Mouse (Mus musculus) lung, postnatal 10 days (tissue): Measurements from ENCODE around the gene Btbd6.

ENCODE experiments used
- DNase-seq: peaks from one replicate; pipeline ENCODE4 v3.0.0; 2021

The Btbd6 gene

DNA sequence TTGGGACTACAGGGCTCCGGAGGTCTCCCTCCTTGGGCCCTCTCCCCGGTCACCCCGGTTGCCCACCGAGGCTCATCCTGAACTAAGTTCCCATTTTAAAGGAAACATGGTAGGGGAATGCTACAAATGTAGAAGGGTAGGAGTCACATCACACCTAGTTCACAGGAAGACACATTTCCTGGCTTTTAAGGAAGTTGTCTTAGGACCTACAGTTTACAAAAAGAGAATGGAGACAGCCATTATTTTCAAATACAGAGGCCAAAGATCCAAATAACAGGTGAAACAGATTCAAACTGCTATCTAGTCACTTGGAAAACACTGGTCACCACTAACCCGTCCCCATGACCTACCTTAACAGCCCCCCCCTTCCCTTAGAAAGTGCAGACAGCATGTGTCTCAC, 36.2 kb downstream of the Btbd6 start:
- no peak for DNase-seq

DNA sequence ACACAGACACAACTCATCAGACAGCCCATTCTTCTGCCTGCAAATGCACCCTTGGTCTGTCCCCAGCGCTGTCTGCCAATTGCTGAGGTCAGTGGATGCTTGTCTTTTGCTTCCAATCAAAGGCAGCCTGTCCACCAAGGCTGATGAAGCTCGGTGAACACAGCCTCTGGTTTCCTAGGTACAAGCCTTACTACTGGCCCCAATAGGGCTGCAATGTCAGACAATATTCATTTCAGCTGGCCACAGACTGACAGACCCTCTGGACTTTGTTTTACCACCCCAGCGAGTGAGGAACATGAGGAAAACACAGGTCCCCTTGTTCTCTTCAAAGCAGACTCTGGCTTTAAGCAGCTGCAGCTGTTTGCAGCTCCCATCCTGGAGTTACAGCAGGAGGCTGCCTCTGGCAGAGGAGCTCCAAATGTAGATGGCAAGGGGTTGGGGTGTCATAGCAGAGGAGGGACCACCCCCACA, 36.8 kb downstream of the Btbd6 start:
- peak; percentile 73 for DNase-seq

DNA sequence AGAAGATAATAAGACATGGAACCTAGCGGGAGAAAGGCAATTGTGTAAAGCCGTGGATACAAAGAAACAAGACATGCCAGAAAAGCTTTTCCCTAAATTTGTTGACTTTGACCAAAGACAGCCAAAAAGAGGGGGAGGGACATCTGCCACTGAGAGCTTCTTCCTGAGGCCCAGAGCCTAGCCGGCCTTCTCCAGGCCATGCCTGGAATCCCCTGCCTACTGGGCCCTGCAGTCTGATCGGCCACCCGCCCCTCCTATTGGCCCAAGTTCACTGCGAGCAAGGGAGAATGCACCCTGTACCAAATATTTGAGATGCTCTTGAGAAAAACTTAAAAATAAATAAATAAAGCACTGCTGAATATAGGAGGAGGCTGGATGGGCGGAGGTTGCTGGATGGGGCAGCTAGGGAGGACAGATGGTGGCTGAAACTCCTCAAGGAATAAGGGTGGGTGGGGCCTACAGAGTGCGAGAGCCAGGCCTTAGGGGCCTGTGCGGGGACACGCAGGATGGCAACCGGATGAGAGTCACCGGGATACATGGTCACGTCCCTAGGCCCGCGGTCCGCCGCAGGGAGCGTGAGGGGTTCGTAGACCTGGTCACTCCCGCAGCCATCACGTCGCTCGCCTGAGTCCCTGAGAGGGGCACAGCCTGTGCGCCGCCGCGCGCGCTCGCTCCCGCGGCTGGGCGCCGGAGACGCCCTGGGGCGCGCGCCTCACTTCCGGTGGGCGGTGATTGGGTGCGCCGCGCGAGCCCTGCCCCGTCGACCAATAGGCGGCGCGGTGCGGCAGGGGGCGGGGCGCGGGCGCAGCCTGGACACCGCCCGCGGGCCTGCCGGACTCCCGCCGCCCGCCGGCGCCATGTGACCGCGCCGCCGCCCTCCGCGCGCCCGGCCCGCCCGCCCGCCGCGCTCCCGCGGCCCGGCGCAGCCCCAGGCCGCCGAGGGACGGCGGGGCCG, 37.6 kb downstream of the Btbd6 start, which contains the start of gene Pacs2:
Gene Pacs2 (plus strand): TSS at position 905 of the 955 bp plus-strand sequence.
- DNase-seq = peak; percentile 95

DNA sequence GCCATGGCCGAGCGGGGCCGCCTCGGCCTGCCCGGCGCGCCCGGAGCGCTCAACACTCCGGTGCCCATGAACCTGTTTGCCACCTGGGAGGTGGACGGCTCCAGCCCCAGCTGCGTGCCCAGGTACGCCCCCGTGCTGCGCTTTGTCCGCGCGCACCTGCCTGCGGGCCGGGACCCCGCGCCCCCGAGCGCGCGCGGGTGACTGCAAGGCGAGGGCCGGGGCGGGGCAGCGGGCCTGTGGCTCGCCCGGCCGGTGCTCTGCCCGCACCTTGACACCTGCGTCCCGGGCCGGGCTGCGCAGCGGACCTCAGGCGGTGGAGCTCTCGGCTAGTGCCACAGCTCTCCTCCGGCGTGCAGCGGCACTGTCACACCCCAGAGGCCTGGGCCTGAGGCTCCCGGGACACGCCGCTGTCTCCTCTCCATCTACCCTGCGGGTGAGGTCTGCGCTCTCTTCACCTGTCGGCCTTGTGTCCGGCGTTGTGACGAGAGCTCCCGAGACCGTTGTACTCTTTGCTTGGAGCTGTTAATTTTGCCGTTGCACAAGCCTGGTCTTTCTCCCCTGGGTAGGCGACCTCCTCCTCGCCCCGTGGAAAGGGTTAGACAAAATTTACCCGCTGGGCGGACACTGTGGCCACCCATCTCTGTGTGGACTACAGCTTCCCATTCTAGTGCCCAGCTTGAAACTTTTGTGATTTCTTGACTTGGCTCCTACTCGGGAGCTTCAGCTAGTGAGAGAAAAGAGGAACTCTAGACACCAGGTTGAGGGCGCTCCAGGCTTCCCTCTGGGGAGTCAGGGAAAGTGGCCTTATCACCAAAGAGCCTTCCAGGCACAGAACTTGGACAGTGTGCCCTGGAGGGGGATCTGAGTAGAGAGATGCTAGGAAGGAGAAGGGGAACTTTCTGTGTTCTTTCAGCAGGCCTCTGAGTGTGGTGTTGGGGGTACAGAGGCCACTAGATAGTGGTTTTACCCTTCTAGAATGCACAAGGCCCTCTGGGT, 38.6 kb downstream of the Btbd6 start:
- peak; percentile 39 for DNase-seq

DNA sequence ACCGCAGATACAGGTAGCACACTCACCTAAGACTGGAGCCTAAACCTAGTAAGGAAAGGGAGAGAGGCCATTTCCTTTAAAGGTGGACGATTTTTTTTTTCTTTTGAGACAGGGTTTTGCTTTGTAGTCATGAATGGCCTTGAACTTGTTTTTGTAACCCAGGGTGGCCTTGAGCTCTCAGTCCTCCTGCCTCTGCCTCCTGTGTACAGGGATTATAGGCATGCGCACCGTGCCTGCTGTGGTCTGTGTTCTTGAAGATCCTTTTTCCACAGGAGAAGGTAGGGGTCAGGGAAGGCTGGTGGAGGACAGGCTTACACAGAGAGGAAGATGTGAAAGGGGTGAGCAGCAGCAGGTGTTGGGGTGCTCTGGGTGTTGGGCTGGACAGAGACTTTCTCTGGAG, 39.7 kb downstream of the Btbd6 start:
- DNase-seq = no peak

DNA sequence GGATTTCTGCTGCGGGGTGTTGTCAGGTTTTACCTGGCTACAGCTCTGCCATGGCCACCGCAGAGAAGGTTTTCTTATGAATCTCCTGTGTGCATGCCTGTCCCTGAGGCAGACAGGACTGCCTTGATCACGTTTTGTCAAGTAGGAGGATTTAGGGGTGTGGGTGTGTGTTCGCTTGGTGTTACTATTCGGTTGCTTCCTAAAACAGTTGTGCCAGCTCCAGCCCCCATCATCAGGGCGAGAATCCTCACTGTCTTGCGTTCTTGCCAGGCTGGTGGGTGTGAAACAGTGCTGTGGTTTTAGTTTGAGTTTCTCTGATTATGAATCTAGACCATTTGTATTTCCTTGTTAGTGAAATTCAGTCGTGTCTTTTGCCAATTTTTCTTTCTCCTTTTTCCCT, 40.7 kb downstream of the Btbd6 start:
- no peak for DNase-seq

DNA sequence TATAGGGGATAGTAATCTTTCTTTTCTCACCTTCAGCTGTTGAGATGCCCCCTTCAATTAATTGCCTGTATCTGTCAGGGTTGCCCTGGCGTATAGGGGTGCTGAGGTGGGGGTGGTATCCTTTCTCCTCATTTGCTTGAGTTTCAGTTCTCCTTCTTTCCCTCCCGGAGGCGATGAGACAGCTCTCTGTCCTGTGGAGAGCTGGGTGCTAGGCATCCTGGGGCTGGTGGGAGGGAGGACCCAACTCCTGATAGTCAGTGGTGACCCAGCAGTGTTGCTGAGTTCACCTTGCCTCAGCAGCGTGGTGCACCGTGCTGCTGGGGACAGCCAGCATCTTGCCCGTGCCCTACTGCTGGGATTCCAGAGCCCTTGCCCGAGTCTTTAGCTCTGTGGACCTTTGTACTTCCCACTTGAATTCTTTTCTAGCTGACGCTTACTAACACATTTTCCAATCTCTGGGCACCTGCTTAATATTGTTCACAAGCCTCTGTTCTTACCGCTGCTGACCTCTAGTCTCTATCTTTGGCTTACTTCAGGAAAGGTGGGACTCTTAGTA, 41.2 kb downstream of the Btbd6 start:
- no peak for DNase-seq

DNA sequence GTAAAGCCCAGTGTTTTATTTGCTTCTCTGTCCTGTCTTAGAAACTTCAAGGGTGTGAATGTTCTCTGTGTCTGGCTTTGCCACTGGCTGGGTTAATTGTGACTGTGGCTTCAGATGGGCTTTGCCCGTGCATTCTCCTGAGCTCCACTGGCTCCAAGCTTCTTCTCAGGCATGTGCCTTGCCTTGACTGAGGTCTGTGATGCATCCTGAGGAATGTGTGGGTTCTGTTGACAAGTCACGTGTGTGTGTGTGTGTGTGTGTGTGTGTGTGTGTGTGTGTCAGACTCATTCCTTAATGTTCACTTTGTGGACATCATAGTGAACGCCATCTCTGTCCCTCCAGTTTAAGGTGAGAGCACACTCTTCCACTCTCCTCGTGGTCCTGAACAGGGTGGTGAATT, 42.5 kb downstream of the Btbd6 start:
- no peak for DNase-seq

DNA sequence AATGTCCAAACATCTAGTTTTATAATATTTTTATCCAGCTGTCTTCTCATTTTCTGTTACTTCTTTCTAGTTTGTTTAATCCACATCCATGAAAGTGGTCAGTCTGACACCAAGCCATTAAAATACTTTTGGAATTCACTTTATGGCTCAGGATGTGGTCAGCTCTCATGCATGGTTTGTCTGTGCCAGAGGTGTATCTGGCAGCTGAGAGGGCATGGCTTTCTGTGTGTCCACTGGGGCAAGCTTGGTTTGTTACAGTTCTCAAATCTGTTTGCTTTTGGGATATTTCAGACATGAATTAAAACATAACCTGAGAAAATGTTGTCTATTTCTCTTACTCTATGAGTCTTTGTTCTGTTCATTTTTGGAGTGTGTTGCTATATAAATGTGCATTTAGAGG, 45.2 kb downstream of the Btbd6 start:
- no peak for DNase-seq

DNA sequence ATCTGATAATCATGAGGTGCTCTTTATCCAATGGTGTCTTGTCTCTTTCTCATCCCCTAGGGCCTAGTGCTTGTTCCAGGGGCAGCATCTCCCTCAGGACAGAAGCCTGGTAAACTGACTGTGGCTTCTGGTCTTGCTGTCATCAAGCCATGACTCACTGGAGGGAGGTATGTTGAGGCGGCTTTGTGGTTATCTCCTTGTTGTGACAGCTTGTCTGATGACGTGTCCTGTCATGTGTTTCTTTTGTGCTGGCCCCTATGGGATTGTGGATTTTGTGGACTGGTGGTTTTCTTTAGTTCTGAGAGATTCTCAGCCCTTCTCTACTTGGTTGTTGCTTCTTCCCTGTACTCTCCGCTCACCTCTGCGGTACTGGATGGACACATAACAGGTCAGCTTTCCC, 46.8 kb downstream of the Btbd6 start:
- DNase-seq = no peak

DNA sequence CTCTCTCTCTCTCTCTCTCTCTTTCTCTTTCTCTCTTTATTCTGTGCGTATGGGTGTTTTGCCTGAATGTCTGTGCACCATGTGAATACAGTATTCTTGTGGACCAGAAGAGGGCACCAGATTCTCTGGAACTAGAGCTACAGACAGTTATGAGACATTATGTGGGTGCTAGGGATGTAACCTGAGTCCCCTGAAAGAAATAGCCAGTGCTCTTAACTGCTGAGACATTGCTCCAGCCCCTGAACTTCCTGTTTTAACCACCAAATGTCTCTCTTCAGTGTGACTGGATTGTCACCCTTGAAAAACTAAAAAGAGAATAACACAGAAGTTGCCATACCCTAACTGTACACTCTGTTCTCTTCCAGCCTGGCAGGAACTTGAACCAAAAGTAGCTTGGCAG, 50.3 kb downstream of the Btbd6 start:
- DNase-seq = no peak

DNA sequence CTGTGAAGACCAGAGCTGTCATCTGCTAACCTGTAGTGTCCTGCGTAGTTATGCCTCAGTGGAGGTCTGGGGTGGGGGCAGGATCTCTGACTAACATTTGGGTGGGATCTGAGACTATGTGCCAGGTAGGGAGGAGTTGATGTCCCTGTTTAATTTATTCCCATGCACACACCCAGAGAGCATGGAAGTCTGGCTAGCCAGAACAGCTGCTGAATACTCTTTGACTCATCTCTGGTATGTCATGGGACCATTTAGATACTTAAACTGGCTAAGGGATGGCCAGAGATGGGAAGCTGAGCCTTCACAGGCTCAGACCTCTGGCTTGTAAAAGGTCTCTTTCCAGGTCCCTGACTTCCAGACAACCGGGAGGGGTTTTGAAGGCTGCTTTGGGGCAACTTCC, 51.2 kb downstream of the Btbd6 start:
- no peak for DNase-seq

DNA sequence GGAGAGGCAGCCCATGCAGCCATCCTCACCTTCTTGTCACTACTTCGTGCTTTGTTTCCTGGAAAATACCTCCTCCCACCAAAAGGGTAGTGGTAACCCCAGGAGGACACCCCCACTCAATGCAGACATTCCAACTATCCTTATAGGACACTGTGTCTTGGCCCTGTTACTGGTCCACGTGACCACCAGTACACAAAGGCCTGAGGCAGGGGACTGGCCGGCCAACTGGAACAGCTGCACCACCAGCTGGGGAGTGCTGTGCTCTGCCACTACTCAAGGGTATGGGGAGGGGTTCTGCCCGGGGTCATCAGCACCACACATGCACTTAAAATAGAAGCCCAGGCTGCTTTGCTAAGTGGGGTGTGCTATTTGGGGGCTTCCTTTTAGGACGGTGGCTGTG, 51.8 kb downstream of the Btbd6 start:
- DNase-seq = no peak
